Mouse (Mus musculus): ENCODE measurements around the gene Vwa2. TPM values are rescaled to one million over a fixed set of nuclear protein-coding genes. Genes with fewer than 3 reads are reported as not detected.

Gene Vwa2
- 3.6 TPM for polyA plus RNA-seq (2014; fragmentation: Illumina TruSeq; extraction: RNeasy Lipid Tissue Mini Kit (QIAGEN cat#74804); ENCODE audit: low read depth, low replicate concordance)

GRCm38 (mm10) chr19:56873816-56874600 is at the start of gene Vwa2:
TSS of gene Vwa2 (plus strand) at chr19:56874249.

GRCm38 (mm10) chr19:56826047-56826631 is 47.9 kb upstream of the Vwa2 start, which contains the start of gene Tdrd1:
TSS of gene Tdrd1 (plus strand) at chr19:56826209.

Other genes starting within 250 kb of the Vwa2 start
- gene Adrb1, start 152.1 kb upstream of the Vwa2 start, polyA plus RNA-seq (2014; fragmentation: Illumina TruSeq; extraction: RNeasy Lipid Tissue Mini Kit (QIAGEN cat#74804); ENCODE audit: low read depth, low replicate concordance): 1.1 TPM
- 52.3 TPM for gene Ccdc186, start 52.1 kb upstream of the Vwa2 start, polyA plus RNA-seq (2014; fragmentation: Illumina TruSeq; extraction: RNeasy Lipid Tissue Mini Kit (QIAGEN cat#74804); ENCODE audit: low read depth, low replicate concordance)
- not detected for gene Tdrd1, start 48.0 kb upstream of the Vwa2 start, polyA plus RNA-seq (2014; fragmentation: Illumina TruSeq; extraction: RNeasy Lipid Tissue Mini Kit (QIAGEN cat#74804); ENCODE audit: low read depth, low replicate concordance)
- 11.7 TPM for gene Afap1l2, start 134.0 kb downstream of the Vwa2 start, polyA plus RNA-seq (2014; fragmentation: Illumina TruSeq; extraction: RNeasy Lipid Tissue Mini Kit (QIAGEN cat#74804); ENCODE audit: low read depth, low replicate concordance)

Measured in kidney, adult 10 weeks (tissue).